Mouse (Mus musculus): Measurements from ENCODE around the gene Gnb5. TPM values are rescaled to one million over a fixed set of nuclear protein-coding genes. Genes with fewer than 3 reads are reported as not detected.

Gnb5 gene
- total and polyA plus RNA-seq, 3 experiments: 3.1 to 6.5 (median 4.7) TPM

DNA sequence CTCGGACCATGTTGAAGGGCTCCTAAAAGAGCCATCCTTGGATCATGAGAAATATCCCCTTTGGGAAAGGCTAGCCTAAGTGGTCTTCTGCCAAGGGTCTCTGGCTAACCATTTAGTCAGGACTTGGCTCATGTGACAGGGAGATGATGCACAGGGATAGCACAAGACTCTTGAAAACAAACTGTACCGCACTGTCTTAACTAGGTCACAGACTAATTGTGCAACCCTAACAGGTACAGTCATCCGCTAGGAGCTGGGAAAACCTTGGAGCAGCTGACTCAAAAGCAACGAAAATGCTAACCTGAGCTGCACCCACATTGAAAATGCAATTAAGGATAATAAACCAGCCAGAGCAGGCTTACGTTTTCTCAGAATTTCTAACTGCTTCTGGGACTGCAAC, 60.1 kb downstream of the Gnb5 start:
- Histone ChIP-seq H3K9ac (ENCODE audit: insufficient read depth, low read depth) (no peak overlapping the region), H3K79me2 (replicated peaks; ENCODE audit: control insufficient read depth, extremely low read depth, insufficient read depth, poor library complexity, severe bottlenecking) (no peaks in the 10 kb centered on the region), H3K9me3 (replicated peaks; ENCODE audit: low read length) (no peaks in the 10 kb centered on the region), H3K27ac (ENCODE audit: insufficient read depth, low read depth) (no peak overlapping the region), H3K27me3 (replicated peaks) (no peaks in the 10 kb centered on the region), H3K36me3 (replicated peaks in 1 of 2; ENCODE audit: control insufficient read depth in 1 of 2, insufficient read depth in 1 of 2, low read length in 1 of 2) (no peaks in the 10 kb centered on the region), H3K4me2 (ENCODE audit: insufficient read depth, low read depth, poor library complexity, severe bottlenecking) (no peak overlapping the region), H3K4me3 (replicated peaks in 1 of 3; ENCODE audit: low read depth in 2 of 3, low read length in 2 of 3, poor library complexity in 1 of 3) (no peak overlapping the region), H3K4me1 (ENCODE audit: control insufficient read depth in 1 of 2, insufficient read depth in 2 of 2) (peaks cover 0 to 4% of the 10 kb centered on the region in 2 experiments; a peak in 1 of 4 replicates)
- TF ChIP-seq SIN3A (IDR thresholded peaks at IDR 0.05; ENCODE audit: low read length) (no peak), TCF12 (IDR thresholded peaks at IDR 0.05; ENCODE audit: low read depth, low read length) (no peak), JUND (conservative IDR thresholded peaks at IDR 0.05; ENCODE audit: low read depth, low read length) (no peak), RCOR1 (conservative IDR thresholded peaks at IDR 0.05; ENCODE audit: low read depth, low read length) (no peak), CTCF (conservative IDR thresholded peaks at IDR 0.05 in 1 of 2, IDR thresholded peaks at IDR 0.05 in 1 of 2; ENCODE audit: low read depth in 2 of 2, low read length in 2 of 2) (no peak), ZKSCAN1 (IDR thresholded peaks at IDR 0.05; ENCODE audit: borderline replicate concordance, low read depth, low read length) (no peak), USF2 (conservative IDR thresholded peaks at IDR 0.05; ENCODE audit: low read depth, low read length) (no peak), POLR2A (IDR thresholded peaks at IDR 0.05; ENCODE audit: low read depth, low read length) (no peak), PAX5 (IDR thresholded peaks at IDR 0.05; ENCODE audit: low read length) (no peak), BHLHE40 (IDR thresholded peaks at IDR 0.05; ENCODE audit: low read depth, low read length) (no peak), TBP (conservative IDR thresholded peaks at IDR 0.05; ENCODE audit: low read depth, low read length) (no peak), NELFE (IDR thresholded peaks at IDR 0.05; ENCODE audit: low read depth, low read length) (no peak), RAD21 (IDR thresholded peaks at IDR 0.05; ENCODE audit: low read depth, low read length) (no peak), UBTF (IDR thresholded peaks at IDR 0.05; ENCODE audit: low read depth, low read length) (no peak), MXI1 (IDR thresholded peaks at IDR 0.05; ENCODE audit: low read depth, low read length) (no peak), ZC3H11A (IDR thresholded peaks at IDR 0.05; ENCODE audit: low read depth, low read length) (no peak)
- in situ Hi-C loops (cut with MboI; ENCODE audit: low pct_ligation_motif_present, low pct_unique_long_range_greater_than_20kb, low sequenced_read_pairs): no loop called here
- DNase-seq (ENCODE audit: extremely low read depth): no peak
- dilution Hi-C loops (cut with MboI; ENCODE audit: extremely low pct_ligation_motif_present, extremely low pct_unique_long_range_greater_than_20kb, low sequenced_read_pairs): no loop called here

DNA sequence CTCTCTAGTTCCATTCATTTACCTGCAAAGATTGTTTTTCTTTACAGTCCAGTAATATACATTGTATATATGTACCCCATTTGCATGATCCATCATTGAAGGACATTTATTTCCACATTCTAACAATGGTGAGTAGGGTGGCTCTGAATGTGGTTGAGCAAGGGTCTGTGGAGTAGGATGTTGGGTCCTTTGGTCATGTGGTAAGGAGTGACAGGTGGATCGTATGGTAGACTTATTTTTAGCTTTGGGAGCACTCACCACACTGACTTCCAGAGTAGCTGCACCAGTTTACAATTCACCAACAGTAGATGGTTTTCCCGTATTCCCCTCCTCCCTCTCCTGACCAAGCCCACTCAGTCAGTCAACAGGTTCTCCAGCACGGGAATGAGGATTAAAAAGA, 62.7 kb downstream of the Gnb5 start:
- dilution Hi-C loops (cut with MboI; ENCODE audit: extremely low pct_ligation_motif_present, extremely low pct_unique_long_range_greater_than_20kb, low sequenced_read_pairs): no loop called here
- Histone ChIP-seq H3K27me3 (replicated peaks) (no peaks in the 10 kb centered on the region), H3K79me2 (replicated peaks; ENCODE audit: control insufficient read depth, extremely low read depth, insufficient read depth, poor library complexity, severe bottlenecking) (no peaks in the 10 kb centered on the region), H3K4me3 (replicated peaks in 1 of 3; ENCODE audit: low read depth in 2 of 3, low read length in 2 of 3, poor library complexity in 1 of 3) (no peak overlapping the region), H3K27ac (ENCODE audit: insufficient read depth, low read depth) (no peak overlapping the region), H3K9me3 (replicated peaks; ENCODE audit: low read length) (no peaks in the 10 kb centered on the region), H3K9ac (ENCODE audit: insufficient read depth, low read depth) (no peak overlapping the region), H3K4me1 (ENCODE audit: control insufficient read depth in 1 of 2, insufficient read depth in 2 of 2) (no peaks in the 10 kb centered on the region), H3K4me2 (ENCODE audit: insufficient read depth, low read depth, poor library complexity, severe bottlenecking) (no peak overlapping the region), H3K36me3 (replicated peaks in 1 of 2; ENCODE audit: control insufficient read depth in 1 of 2, insufficient read depth in 1 of 2, low read length in 1 of 2) (no peaks in the 10 kb centered on the region)
- no peak for TF ChIP-seq HCFC1 (IDR thresholded peaks at IDR 0.05; ENCODE audit: low read depth, low read length)
- TF ChIP-seq ZKSCAN1 (IDR thresholded peaks at IDR 0.05; ENCODE audit: borderline replicate concordance, low read depth, low read length): no peak
- TF ChIP-seq USF2 (conservative IDR thresholded peaks at IDR 0.05; ENCODE audit: low read depth, low read length): no peak
- TF ChIP-seq MAX (IDR thresholded peaks at IDR 0.05; ENCODE audit: low read length): no peak
- TF ChIP-seq SMC3 (IDR thresholded peaks at IDR 0.05; ENCODE audit: low read depth, low read length): no peak
- no peak for TF ChIP-seq KAT2A (IDR thresholded peaks at IDR 0.05; ENCODE audit: insufficient replicate concordance, low read length)
- in situ Hi-C loops (cut with MboI; ENCODE audit: low pct_ligation_motif_present, low pct_unique_long_range_greater_than_20kb, low sequenced_read_pairs): no loop called here
- DNase-seq (ENCODE audit: extremely low read depth): no peak
